Mouse (Mus musculus) B cell, adult 67 days (primary cell): ENCODE results near the gene Mtrex. TPM values are rescaled to one million over a fixed set of nuclear protein-coding genes. Genes with fewer than 3 reads are reported as not detected.

Source experiments
- total RNA-seq, 2 experiments: library from RNA; stranded (reverse); gene quantifications; 4 replicates each; pipeline ENCODE4 v1.2.4; 2023

Gene Mtrex
- total RNA-seq = 10 to 100 TPM; 59.4 to 64.3 TPM

GRCm38 (mm10) chr13:112927287-112928001, at the start of gene Mtrex, which contains the start of gene Dhx29:
Gene Mtrex, minus strand, starts transcription at chr13:112927398.
Gene Dhx29, plus strand, starts transcription at chr13:112927454.

Other genes with a start within 250 kb of the Mtrex start
- gene Plpp1, start 126.6 kb downstream of the Mtrex start, total RNA-seq = not detected
- gene Dhx29, start 56 bp upstream of the Mtrex start, total RNA-seq = 10 to 100 TPM; 22.1 to 22.3 TPM
- gene Ccno, start 60.4 kb upstream of the Mtrex start, total RNA-seq = under 1 TPM in 1 of 2 experiments, not detected in 1; 0.30 TPM
- gene Mcidas, start 66.4 kb upstream of the Mtrex start, total RNA-seq = not detected
- not detected for gene Cdc20b, start 107.7 kb upstream of the Mtrex start, total RNA-seq
- not detected for gene Gpx8, start 119.0 kb upstream of the Mtrex start, total RNA-seq
- gene Gzma, start 173.6 kb upstream of the Mtrex start, total RNA-seq = 1 to 10 TPM in 1 of 2 experiments, not detected in 1; 3.7 TPM